Comparison of ENCODE assay signal across 8 mouse cellular contexts in genomic region chr4:133200343-133200742, GRCm38 (mm10). TPM values are rescaled to one million over a fixed set of nuclear protein-coding genes. Genes with fewer than 3 reads are reported as not detected.
A peak's percentile ranks its signal among the peaks of the same experiment; 100 is the strongest.
DNase-seq lines count a peak whose midpoint lies in the region; ATAC-seq and TF ChIP-seq lines count a peak whose summit lies in the region.

No protein-coding gene starts in this region.

- intact Hi-C loops in gastrocnemius, postnatal 36 days (cut with DNase I), result no loop called here

- 81% methylated on average over 21 of the region's 21 CpGs for WGBS in bone marrow, adult 2 months
- WGBS in intestine, embryonic 15.5 days, result 35% methylated on average over 21 of the region's 21 CpGs
- 37% methylated on average over 21 of the region's 21 CpGs for WGBS in lung, postnatal 0 days

- H3K36me3 ChIP-seq in intestine, embryonic 15.5 days, result no peaks in the 10 kb centered on the region
- H3K36me3 ChIP-seq in lung, postnatal 0 days (ENCODE audit: insufficient read depth, low read length), result peaks cover 10% of the 10 kb centered on the region

- DNase-seq in layer of hippocampus, postnatal 10 days (ENCODE audit: low spot score in 2 of 2), result peak; percentile 67 to 74
- DNase-seq in layer of hippocampus, adult 11-12 months (ENCODE audit: low spot score), result no peak
- DNase-seq in gastrocnemius, postnatal 36 days, result peak; percentile 58 to 59
- DNase-seq in lung, postnatal 0 days (ENCODE audit: low spot score), result peak; percentile 65
- DNase-seq in spleen, adult 12 weeks (ENCODE audit: low spot score), result no peak

- no peak for TF ChIP-seq EP300 in lung, postnatal 0 days (IDR thresholded peaks at IDR 0.05)

- no peak overlapping the region for H3K9ac ChIP-seq in intestine, embryonic 15.5 days
- H3K9ac ChIP-seq in lung, postnatal 0 days (replicated peaks; ENCODE audit: low read depth), result no peak overlapping the region

- ATAC-seq in intestine, embryonic 15.5 days, result peak; percentile 1; the same call in 1 of the 2 replicates
- peak; percentile 37 for ATAC-seq in lung, postnatal 0 days
- ATAC-seq in erythroblast, adult 5-6 weeks (replicated peaks; ENCODE audit: low FRiP score, poor library complexity, severe bottlenecking), result no peak; the same call in 1 of the 2 replicates

- H3K4me2 ChIP-seq in intestine, embryonic 15.5 days (replicated peaks), result 0 out of 2 replicates have a peak overlapping the region, but pooled peaks have one; percentile 15
- peak overlapping the region; percentile 3; the same call in 1 of the 2 replicates for H3K4me2 ChIP-seq in lung, postnatal 0 days (replicated peaks; ENCODE audit: low read depth, low read length)

- no peak for TF ChIP-seq POLR2A in bone marrow, adult 2 months (IDR thresholded peaks at IDR 0.05; ENCODE audit: borderline replicate concordance, control insufficient read depth, low read depth, low read length)

- H3K4me3 ChIP-seq in bone marrow, adult 2 months (replicated peaks; ENCODE audit: control insufficient read depth, low read depth, low read length), result no peak overlapping the region
- no peak overlapping the region for H3K4me3 ChIP-seq in intestine, embryonic 15.5 days (replicated peaks)
- H3K4me3 ChIP-seq in lung, postnatal 0 days (ENCODE audit: low read depth, low read length), result no peak overlapping the region

- H3K27ac ChIP-seq in bone marrow, adult 2 months (ENCODE audit: control insufficient read depth, insufficient read depth, low read depth, low read length, poor library complexity), result peak overlapping the region; percentile 2; the same call in 1 of the 2 replicates
- peak overlapping the region; percentile 77 for H3K27ac ChIP-seq in intestine, embryonic 15.5 days
- H3K27ac ChIP-seq in lung, postnatal 0 days (ENCODE audit: low read length), result peak overlapping the region; percentile 60

- H3K9me3 ChIP-seq in intestine, embryonic 15.5 days, result no peaks in the 10 kb centered on the region
- no peaks in the 10 kb centered on the region for H3K9me3 ChIP-seq in lung, postnatal 0 days (ENCODE audit: low read length)

- TF ChIP-seq CTCF in bone marrow, adult 2 months (IDR thresholded peaks at IDR 0.05; ENCODE audit: control insufficient read depth, insufficient read depth, low read length), result no peak
- no peak for TF ChIP-seq CTCF in lung, postnatal 0 days (IDR thresholded peaks at IDR 0.05)

- H3K27me3 ChIP-seq in intestine, embryonic 15.5 days (replicated peaks), result no peaks in the 10 kb centered on the region
- no peaks in the 10 kb centered on the region for H3K27me3 ChIP-seq in lung, postnatal 0 days (replicated peaks; ENCODE audit: insufficient read depth, low read length)

- H3K4me1 ChIP-seq in bone marrow, adult 2 months (ENCODE audit: control insufficient read depth, insufficient read depth, low read length), result peaks cover 2% of the 10 kb centered on the region
- peaks cover 64% of the 10 kb centered on the region for H3K4me1 ChIP-seq in intestine, embryonic 15.5 days (replicated peaks)
- peaks cover 16% of the 10 kb centered on the region for H3K4me1 ChIP-seq in lung, postnatal 0 days (ENCODE audit: insufficient read depth, low read depth, low read length)

RNA-seq across cellular contexts. Expression of gene Cd164l2, which starts 11.6 kb away (rescaled TPM):
- total RNA-seq in layer of hippocampus, postnatal 10 days (2021), result 1 to 10 TPM; 3.7 to 4.0 TPM
- not detected in 2 replicates for polyA plus RNA-seq in bone marrow, adult 2 months (2011; ENCODE audit: insufficient read depth, insufficient read length, low replicate concordance, missing spikeins)
- total RNA-seq in gastrocnemius, postnatal 36 days (2021), result under 1 TPM in 1 of 2 experiments, not detected in 1; 0.27 TPM
- 2.7 and 2.8 TPM in 2 replicates for polyA plus RNA-seq in intestine, embryonic 15.5 days (2015; fragmentation: Nextera tagmentation; extraction: Ambion mirVana)
- 8.7 and 10.3 TPM in 2 replicates for polyA plus RNA-seq in lung, postnatal 0 days (2015; fragmentation: Nextera tagmentation; extraction: Ambion mirVana)
- total RNA-seq in erythroblast, adult 5-6 weeks (2015; ENCODE audit: low replicate concordance), result not detected in 2 replicates
- not detected in 2 replicates for total RNA-seq in erythroblast, adult 5-6 weeks (2017; ENCODE audit: low replicate concordance)

RNA-seq across cellular contexts. Expression of gene Gpr3, which starts 12.0 kb away (rescaled TPM):
- 1 to 10 TPM; 5.0 to 6.0 TPM for total RNA-seq in layer of hippocampus, postnatal 10 days (2021)
- polyA plus RNA-seq in bone marrow, adult 2 months (2011; ENCODE audit: insufficient read depth, insufficient read length, low replicate concordance, missing spikeins), result not detected in 2 replicates
- total RNA-seq in gastrocnemius, postnatal 36 days (2021), result not detected
- 0.06 and 0.14 TPM in 2 replicates for polyA plus RNA-seq in intestine, embryonic 15.5 days (2015; fragmentation: Nextera tagmentation; extraction: Ambion mirVana)
- polyA plus RNA-seq in lung, postnatal 0 days (2015; fragmentation: Nextera tagmentation; extraction: Ambion mirVana), result not detected in 2 replicates
- total RNA-seq in erythroblast, adult 5-6 weeks (2015; ENCODE audit: low replicate concordance), result not detected in 2 replicates
- not detected in 2 replicates for total RNA-seq in erythroblast, adult 5-6 weeks (2017; ENCODE audit: low replicate concordance)

RNA-seq across cellular contexts. Expression of gene Map3k6, which starts 40.3 kb away (rescaled TPM):
- 1 to 10 TPM; 4.6 to 5.7 TPM for total RNA-seq in layer of hippocampus, postnatal 10 days (2021)
- 5.5 and 14.8 TPM in 2 replicates for polyA plus RNA-seq in bone marrow, adult 2 months (2011; ENCODE audit: insufficient read depth, insufficient read length, low replicate concordance, missing spikeins)
- 10 to 100 TPM in 1 of 2 experiments, 1 to 10 TPM in 1; 7.1 to 10.4 TPM for total RNA-seq in gastrocnemius, postnatal 36 days (2021)
- 3.0 and 3.2 TPM in 2 replicates for polyA plus RNA-seq in intestine, embryonic 15.5 days (2015; fragmentation: Nextera tagmentation; extraction: Ambion mirVana)
- polyA plus RNA-seq in lung, postnatal 0 days (2015; fragmentation: Nextera tagmentation; extraction: Ambion mirVana), result 7.8 and 18.7 TPM in 2 replicates
- total RNA-seq in erythroblast, adult 5-6 weeks (2015; ENCODE audit: low replicate concordance), result 0.96 and 4.6 TPM in 2 replicates
- 0.42 TPM in 1 of 2 replicates, not detected in the other for total RNA-seq in erythroblast, adult 5-6 weeks (2017; ENCODE audit: low replicate concordance)

Comparison
In these comparisons a context has a peak if more than half of its experiments do, and no peak if none do; other contexts are left out.
1. DNase-seq: peak in layer of hippocampus, postnatal 10 days (2 of 2), gastrocnemius, postnatal 36 days (2 of 2) and lung, postnatal 0 days (single experiment); none in layer of hippocampus, adult 11-12 months (single experiment) and spleen, adult 12 weeks (single experiment).
2. H3K27ac ChIP-seq: peak in every context shown above with its lines; median percentile 77 in intestine, embryonic 15.5 days; 60 in lung, postnatal 0 days; 2 in bone marrow, adult 2 months.
3. RNA of gene Gpr3, which starts 12.0 kb away (total RNA-seq): 5.0 to 6.0 TPM in layer of hippocampus, postnatal 10 days; not detected in gastrocnemius, postnatal 36 days and not detected in erythroblast, adult 5-6 weeks; every median in the first group is over 4 times any median in the second.